In the genomic region with DNA sequence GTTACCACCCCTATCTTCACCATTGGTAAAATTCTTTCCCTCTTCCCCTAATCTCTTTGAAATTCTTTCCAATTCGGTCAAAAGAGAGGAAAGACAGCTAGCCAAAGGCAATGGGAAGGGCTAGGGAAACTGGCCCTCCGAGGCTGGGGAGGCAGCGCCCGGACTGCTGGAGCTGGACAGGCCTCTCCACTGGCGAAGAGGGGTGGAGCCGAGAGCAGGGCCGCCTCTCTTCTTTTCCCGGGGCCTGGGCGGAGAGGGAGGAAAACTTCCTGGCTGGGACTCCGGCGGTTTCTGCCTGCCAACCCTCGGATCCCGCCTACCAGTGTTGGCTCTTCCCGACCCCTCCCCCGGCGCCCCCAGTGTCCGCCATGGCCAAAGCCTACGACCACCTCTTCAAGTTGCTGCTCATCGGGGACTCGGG, we compare ENCODE assay signal across 8 mouse cellular contexts. TPM values are rescaled to one million over a fixed set of nuclear protein-coding genes. Genes with fewer than 3 reads are reported as not detected.
DNase-seq lines count a peak whose midpoint lies in the region; ATAC-seq and TF ChIP-seq lines count a peak whose summit lies in the region.

No protein-coding gene starts in this region.

- H3K27me3 ChIP-seq in embryonic facial prominence, embryonic 11.5 days (ENCODE audit: control insufficient read depth, insufficient read depth, low read length) = no peaks in the 10 kb centered on the region
- no peaks in the 10 kb centered on the region for H3K27me3 ChIP-seq in intestine, postnatal 0 days (replicated peaks; ENCODE audit: control insufficient read depth, insufficient read depth, low read length)
- no peaks in the 10 kb centered on the region for H3K27me3 ChIP-seq in midbrain, embryonic 15.5 days (replicated peaks)
- no peaks in the 10 kb centered on the region for H3K27me3 ChIP-seq in stomach, embryonic 16.5 days (ENCODE audit: control insufficient read depth, insufficient read depth, low read length)

- no peaks in the 10 kb centered on the region for H3K4me1 ChIP-seq in embryonic facial prominence, embryonic 11.5 days (ENCODE audit: control insufficient read depth, insufficient read depth, low read length)
- H3K4me1 ChIP-seq in intestine, postnatal 0 days (replicated peaks; ENCODE audit: control insufficient read depth, insufficient read depth, low read length) = no peaks in the 10 kb centered on the region
- H3K4me1 ChIP-seq in midbrain, embryonic 15.5 days = peaks cover 14% of the 10 kb centered on the region
- peaks cover 13% of the 10 kb centered on the region for H3K4me1 ChIP-seq in stomach, embryonic 16.5 days (ENCODE audit: control insufficient read depth, insufficient read depth, low read length)

- under 1% methylated on average over 19 of the region's 20 CpGs for WGBS in embryonic facial prominence, embryonic 11.5 days
- WGBS in intestine, postnatal 0 days = 0% methylated on average over 18 of the region's 20 CpGs
- 0% methylated on average over 19 of the region's 20 CpGs for WGBS in midbrain, embryonic 15.5 days
- under 1% methylated on average over 20 of the region's 20 CpGs for WGBS in stomach, embryonic 16.5 days

- H3K36me3 ChIP-seq in embryonic facial prominence, embryonic 11.5 days (replicated peaks; ENCODE audit: control insufficient read depth, insufficient read depth, low read depth, low read length) = no peaks in the 10 kb centered on the region; the same call in 1 of the 2 replicates
- H3K36me3 ChIP-seq in intestine, postnatal 0 days (ENCODE audit: control insufficient read depth, insufficient read depth) = peaks cover 7% of the 10 kb centered on the region
- no peaks in the 10 kb centered on the region for H3K36me3 ChIP-seq in midbrain, embryonic 15.5 days (replicated peaks)
- peaks cover 5% of the 10 kb centered on the region; the same call in 1 of the 2 replicates for H3K36me3 ChIP-seq in stomach, embryonic 16.5 days (ENCODE audit: control insufficient read depth, insufficient read depth, low read length)

- H3K4me3 ChIP-seq in embryonic facial prominence, embryonic 11.5 days (ENCODE audit: low read depth, low read length) = peak overlapping the region; percentile 53
- H3K4me3 ChIP-seq in intestine, postnatal 0 days (ENCODE audit: low read depth, low read length) = peak overlapping the region; percentile 49
- peak overlapping the region; percentile 37 for H3K4me3 ChIP-seq in midbrain, embryonic 15.5 days
- H3K4me3 ChIP-seq in stomach, embryonic 16.5 days (replicated peaks; ENCODE audit: low read length) = peak overlapping the region; percentile 62

- peak; percentile 68 for ATAC-seq in embryonic facial prominence, embryonic 11.5 days (replicated peaks; ENCODE audit: insufficient number of reproducible peaks, low FRiP score, low TSS enrichment, low read depth)
- peak; percentile 64 for ATAC-seq in granulocyte monocyte progenitor cell, adult 5-6 weeks (replicated peaks; ENCODE audit: poor library complexity, severe bottlenecking)
- peak; percentile 69 for ATAC-seq in intestine, postnatal 0 days
- ATAC-seq in midbrain, embryonic 15.5 days (replicated peaks) = peak; percentile 64
- ATAC-seq in stomach, embryonic 16.5 days (ENCODE audit: insufficient read depth, low FRiP score) = peak; percentile 92

- peak overlapping the region; percentile 73 for H3K9ac ChIP-seq in embryonic facial prominence, embryonic 11.5 days (replicated peaks; ENCODE audit: low read length)
- H3K9ac ChIP-seq in intestine, postnatal 0 days (ENCODE audit: low read depth, low read length) = peak overlapping the region; percentile 70
- peak overlapping the region; percentile 38; the same call in 1 of the 2 replicates for H3K9ac ChIP-seq in midbrain, embryonic 15.5 days
- H3K9ac ChIP-seq in stomach, embryonic 16.5 days (ENCODE audit: low read length) = peak overlapping the region; percentile 79

- TF ChIP-seq CTCF in intestine, postnatal 0 days (IDR thresholded peaks at IDR 0.05; ENCODE audit: low read depth) = no peak

- H3K4me2 ChIP-seq in embryonic facial prominence, embryonic 11.5 days (ENCODE audit: low read depth, low read length) = peak overlapping the region; percentile 81
- H3K4me2 ChIP-seq in intestine, postnatal 0 days (replicated peaks; ENCODE audit: low read depth) = peak overlapping the region; percentile 75
- H3K4me2 ChIP-seq in midbrain, embryonic 15.5 days = peak overlapping the region; percentile 73
- peak overlapping the region; percentile 72 for H3K4me2 ChIP-seq in stomach, embryonic 16.5 days (ENCODE audit: low read depth, low read length)

- H3K9me3 ChIP-seq in embryonic facial prominence, embryonic 11.5 days (replicated peaks; ENCODE audit: control insufficient read depth, low read length) = no peaks in the 10 kb centered on the region
- H3K9me3 ChIP-seq in intestine, postnatal 0 days (ENCODE audit: control insufficient read depth) = no peaks in the 10 kb centered on the region
- H3K9me3 ChIP-seq in midbrain, embryonic 15.5 days = no peaks in the 10 kb centered on the region
- no peaks in the 10 kb centered on the region for H3K9me3 ChIP-seq in stomach, embryonic 16.5 days (replicated peaks; ENCODE audit: control insufficient read depth, low read length)

- peak overlapping the region; percentile 70; the same call in 1 of the 2 replicates for H3K27ac ChIP-seq in embryonic facial prominence, embryonic 11.5 days (replicated peaks; ENCODE audit: low read depth, low read length)
- H3K27ac ChIP-seq in intestine, postnatal 0 days (ENCODE audit: low read depth, low read length) = peak overlapping the region; percentile 65
- H3K27ac ChIP-seq in midbrain, embryonic 15.5 days = peak overlapping the region; percentile 71
- peak overlapping the region; percentile 92 for H3K27ac ChIP-seq in stomach, embryonic 16.5 days (ENCODE audit: low read length)

- peak; percentile 26 for DNase-seq in thymus, postnatal 14 days
- no peak for DNase-seq in thymus, postnatal 10 days (ENCODE audit: low spot score in 2 of 2)
- DNase-seq in embryonic facial prominence, embryonic 11.5 days (ENCODE audit: low spot score) = peak; percentile 75
- peak; percentile 79 for DNase-seq in liver

RNA-seq across cellular contexts. Expression of gene Rab13, which starts 7.0 kb away (rescaled TPM):
- 13.2 and 14.7 TPM in 2 replicates for polyA plus RNA-seq in embryonic facial prominence, embryonic 11.5 days (2014; fragmentation: Nextera tagmentation; extraction: Ambion mirVana)
- total RNA-seq in granulocyte monocyte progenitor cell, adult 5-6 weeks (2014; fragmentation: Nextera tagmentation) = 1.1 and 1.3 TPM in 2 replicates
- total RNA-seq in granulocyte monocyte progenitor cell, adult 5-6 weeks (2017) = 0.52 and 3.0 TPM in 2 replicates
- 22.7 and 23.1 TPM in 2 replicates for polyA plus RNA-seq in intestine, postnatal 0 days (2015; fragmentation: Nextera tagmentation; extraction: Ambion mirVana)
- polyA plus RNA-seq in midbrain, embryonic 15.5 days (2015; fragmentation: Nextera tagmentation; extraction: Ambion mirVana) = 23.8 and 26.0 TPM in 2 replicates
- 30.5 and 33.1 TPM in 2 replicates for polyA plus RNA-seq in stomach, embryonic 16.5 days (2015; fragmentation: Nextera tagmentation; extraction: Ambion mirVana)

RNA-seq across cellular contexts. Expression of gene Rps27, which starts 7.1 kb away (rescaled TPM):
- polyA plus RNA-seq in embryonic facial prominence, embryonic 11.5 days (2014; fragmentation: Nextera tagmentation; extraction: Ambion mirVana) = 1,115 and 1,319 TPM in 2 replicates
- total RNA-seq in granulocyte monocyte progenitor cell, adult 5-6 weeks (2014; fragmentation: Nextera tagmentation) = 6,284 and 6,500 TPM in 2 replicates
- total RNA-seq in granulocyte monocyte progenitor cell, adult 5-6 weeks (2017) = 3,798 and 4,186 TPM in 2 replicates
- polyA plus RNA-seq in intestine, postnatal 0 days (2015; fragmentation: Nextera tagmentation; extraction: Ambion mirVana) = 1,181 and 1,228 TPM in 2 replicates
- polyA plus RNA-seq in midbrain, embryonic 15.5 days (2015; fragmentation: Nextera tagmentation; extraction: Ambion mirVana) = 731 and 753 TPM in 2 replicates
- polyA plus RNA-seq in stomach, embryonic 16.5 days (2015; fragmentation: Nextera tagmentation; extraction: Ambion mirVana) = 1,106 and 1,465 TPM in 2 replicates

RNA-seq across cellular contexts. Expression of gene Jtb, which starts 10.9 kb away (rescaled TPM):
- polyA plus RNA-seq in embryonic facial prominence, embryonic 11.5 days (2014; fragmentation: Nextera tagmentation; extraction: Ambion mirVana) = 94.4 and 103 TPM in 2 replicates
- 85.8 and 89.8 TPM in 2 replicates for total RNA-seq in granulocyte monocyte progenitor cell, adult 5-6 weeks (2014; fragmentation: Nextera tagmentation)
- total RNA-seq in granulocyte monocyte progenitor cell, adult 5-6 weeks (2017) = 44.6 and 55.5 TPM in 2 replicates
- 169 and 172 TPM in 2 replicates for polyA plus RNA-seq in intestine, postnatal 0 days (2015; fragmentation: Nextera tagmentation; extraction: Ambion mirVana)
- polyA plus RNA-seq in midbrain, embryonic 15.5 days (2015; fragmentation: Nextera tagmentation; extraction: Ambion mirVana) = 90.6 and 94.3 TPM in 2 replicates
- 92.3 and 104 TPM in 2 replicates for polyA plus RNA-seq in stomach, embryonic 16.5 days (2015; fragmentation: Nextera tagmentation; extraction: Ambion mirVana)

RNA-seq across cellular contexts. Expression of gene Creb3l4, which starts 22.8 kb away (rescaled TPM):
- polyA plus RNA-seq in embryonic facial prominence, embryonic 11.5 days (2014; fragmentation: Nextera tagmentation; extraction: Ambion mirVana) = 7.7 and 9.9 TPM in 2 replicates
- not detected in 2 replicates for total RNA-seq in granulocyte monocyte progenitor cell, adult 5-6 weeks (2014; fragmentation: Nextera tagmentation)
- not detected in 2 replicates for total RNA-seq in granulocyte monocyte progenitor cell, adult 5-6 weeks (2017)
- polyA plus RNA-seq in intestine, postnatal 0 days (2015; fragmentation: Nextera tagmentation; extraction: Ambion mirVana) = 7.5 and 8.6 TPM in 2 replicates
- polyA plus RNA-seq in midbrain, embryonic 15.5 days (2015; fragmentation: Nextera tagmentation; extraction: Ambion mirVana) = 1.6 and 2.3 TPM in 2 replicates
- 28.9 and 34.4 TPM in 2 replicates for polyA plus RNA-seq in stomach, embryonic 16.5 days (2015; fragmentation: Nextera tagmentation; extraction: Ambion mirVana)

RNA-seq across cellular contexts. Expression of gene Slc39a1, which starts 27.4 kb away (rescaled TPM):
- 48.7 and 49.1 TPM in 2 replicates for polyA plus RNA-seq in embryonic facial prominence, embryonic 11.5 days (2014; fragmentation: Nextera tagmentation; extraction: Ambion mirVana)
- total RNA-seq in granulocyte monocyte progenitor cell, adult 5-6 weeks (2014; fragmentation: Nextera tagmentation) = 26.6 and 35.3 TPM in 2 replicates
- total RNA-seq in granulocyte monocyte progenitor cell, adult 5-6 weeks (2017) = 36.4 and 36.6 TPM in 2 replicates
- polyA plus RNA-seq in intestine, postnatal 0 days (2015; fragmentation: Nextera tagmentation; extraction: Ambion mirVana) = 153 and 158 TPM in 2 replicates
- polyA plus RNA-seq in midbrain, embryonic 15.5 days (2015; fragmentation: Nextera tagmentation; extraction: Ambion mirVana) = 48.4 and 52.1 TPM in 2 replicates
- 101 and 122 TPM in 2 replicates for polyA plus RNA-seq in stomach, embryonic 16.5 days (2015; fragmentation: Nextera tagmentation; extraction: Ambion mirVana)

Comparison
In these comparisons a context has a peak if more than half of its experiments do, and no peak if none do; other contexts are left out.
1. DNase-seq: peak in thymus, postnatal 14 days (single experiment), embryonic facial prominence, embryonic 11.5 days (single experiment) and liver (single experiment); none in thymus, postnatal 10 days (0 of 2).
2. Peak in every context shown above with its lines, with median percentiles within 50 percentile points of each other: ATAC-seq, H3K27ac ChIP-seq, H3K4me2 ChIP-seq, H3K4me3 ChIP-seq and H3K9ac ChIP-seq.